Mouse (Mus musculus) urinary bladder, postnatal 10 days (tissue): ENCODE data around the gene Plcb3.

ENCODE experiments used
- DNase-seq: peaks from one replicate; pipeline ENCODE4 v3.0.0; 2022; ENCODE audit warnings: low spot score

The Plcb3 gene

DNA sequence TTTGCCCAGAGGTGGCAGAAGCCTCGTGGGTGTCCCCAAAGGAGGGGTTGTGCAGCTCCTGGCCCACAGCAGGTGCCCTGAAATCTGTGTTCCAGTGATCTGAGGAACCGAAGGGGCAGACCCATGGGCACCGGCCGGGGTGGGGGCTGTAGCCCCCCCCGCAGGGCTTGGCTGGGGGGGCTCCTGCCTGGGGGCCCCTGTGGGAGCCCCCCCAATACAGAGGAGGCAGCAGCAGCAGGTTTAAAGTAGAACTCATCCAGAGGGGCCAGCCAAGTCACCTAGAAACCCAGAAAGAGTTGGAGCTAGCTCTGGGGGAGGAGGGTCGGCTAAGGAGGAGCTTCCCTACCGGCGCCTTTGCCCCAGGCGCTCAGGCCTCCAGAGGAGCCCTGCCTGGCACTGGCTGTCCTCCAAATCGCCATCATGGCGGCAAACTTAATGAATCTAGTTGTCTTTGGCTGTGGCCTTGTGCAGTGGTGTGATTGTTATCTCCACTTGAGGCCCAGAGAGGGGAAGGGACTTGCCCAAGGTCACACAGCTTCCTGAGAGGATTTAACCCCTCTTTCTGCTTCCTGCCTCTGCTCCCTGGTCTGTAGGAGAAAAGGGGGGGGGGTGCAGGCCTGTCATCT, 5.7 kb downstream of the Plcb3 start:
- DNase-seq = no peak

DNA sequence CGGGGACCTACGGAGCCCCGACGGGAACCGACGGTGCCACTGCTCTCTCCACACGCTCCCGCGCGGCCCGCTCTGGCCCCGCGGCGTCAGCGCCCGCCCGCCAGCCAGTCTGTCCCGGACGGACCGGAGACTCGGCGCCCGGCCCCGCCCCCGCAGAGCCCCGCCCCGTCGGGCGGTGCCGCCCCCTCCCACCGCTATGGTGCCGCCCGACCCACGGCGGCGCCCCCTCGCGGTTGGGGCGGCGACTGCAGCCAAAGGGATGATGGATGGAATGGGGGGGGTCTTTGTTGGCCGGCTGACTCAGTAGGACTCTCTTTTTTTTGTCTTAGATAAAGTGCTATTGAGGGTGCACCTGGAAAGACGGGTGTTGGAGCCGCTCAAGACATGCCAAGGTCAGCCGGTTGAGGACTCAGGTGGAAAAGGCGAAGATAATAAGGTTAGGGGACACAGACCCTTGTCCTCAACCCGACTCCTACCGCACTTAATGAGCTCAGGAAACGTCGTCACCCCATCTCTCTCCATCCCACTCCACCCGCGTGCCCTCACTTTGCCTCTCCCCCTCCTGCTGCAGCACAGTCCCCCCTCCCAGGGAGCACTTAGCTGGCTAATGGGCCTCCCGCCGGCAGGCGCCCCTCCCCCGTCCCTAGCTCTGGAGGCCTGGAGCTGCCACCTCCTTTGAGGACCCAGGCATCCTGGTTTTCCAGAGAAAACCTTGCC, 6.4 kb downstream of the Plcb3 start:
- DNase-seq = no peak

DNA sequence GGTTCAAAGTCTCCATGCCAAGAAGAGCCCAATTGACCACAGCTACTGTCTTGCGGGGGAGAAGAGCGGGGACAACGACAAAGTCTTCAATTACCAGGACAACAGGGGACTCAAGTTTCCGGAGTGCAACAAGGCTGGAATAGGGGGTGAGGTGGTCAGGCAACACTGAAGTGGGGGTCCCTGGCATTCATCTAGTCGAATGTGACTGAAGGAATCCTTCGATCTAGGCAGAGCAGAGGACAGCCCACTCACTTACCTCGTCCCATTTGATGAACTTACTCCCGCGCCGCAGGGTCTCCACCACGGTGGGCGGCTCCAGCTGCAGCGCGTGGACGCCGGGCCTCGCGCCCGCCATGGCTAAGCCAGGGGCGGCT, 7.0 kb downstream of the Plcb3 start:
- DNase-seq = no peak

DNA sequence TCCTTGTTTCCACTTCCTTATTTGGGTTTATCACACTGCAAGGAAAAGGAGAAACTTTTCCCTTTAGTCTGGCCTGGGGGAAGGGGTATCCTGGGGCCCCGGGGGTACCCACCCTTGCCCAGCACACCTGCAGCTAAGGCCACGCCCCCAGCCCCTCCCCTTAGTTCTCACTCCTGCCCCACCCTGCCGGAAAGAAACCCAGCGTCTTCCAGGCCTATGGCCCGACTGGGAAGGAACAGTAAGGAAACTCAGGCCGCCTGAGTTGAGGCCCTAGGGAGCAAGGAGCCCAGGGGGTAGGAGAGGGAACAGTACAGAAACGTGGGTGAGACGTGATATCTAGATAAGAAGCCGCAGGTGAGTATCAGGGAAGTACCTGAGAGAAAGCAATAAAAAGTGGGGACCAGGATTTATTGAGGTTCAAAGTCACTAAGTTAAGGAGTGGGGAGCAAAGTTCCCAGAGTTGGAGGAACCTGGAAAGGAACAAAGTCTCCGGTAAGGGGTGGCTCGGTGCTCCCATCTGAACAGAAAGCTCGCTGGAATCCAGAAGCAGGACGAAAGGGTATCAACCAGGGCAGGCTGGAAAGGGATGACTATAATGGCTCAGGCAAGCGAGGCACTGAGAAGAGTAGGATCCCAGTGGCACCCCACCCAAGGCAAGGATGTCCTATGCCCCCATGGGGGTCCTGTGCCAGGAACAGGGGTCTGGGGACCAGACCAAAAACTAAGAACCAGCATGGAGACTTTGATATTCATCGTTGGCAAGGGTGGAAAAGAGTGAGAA, 7.6 kb downstream of the Plcb3 start:
- no peak for DNase-seq

DNA sequence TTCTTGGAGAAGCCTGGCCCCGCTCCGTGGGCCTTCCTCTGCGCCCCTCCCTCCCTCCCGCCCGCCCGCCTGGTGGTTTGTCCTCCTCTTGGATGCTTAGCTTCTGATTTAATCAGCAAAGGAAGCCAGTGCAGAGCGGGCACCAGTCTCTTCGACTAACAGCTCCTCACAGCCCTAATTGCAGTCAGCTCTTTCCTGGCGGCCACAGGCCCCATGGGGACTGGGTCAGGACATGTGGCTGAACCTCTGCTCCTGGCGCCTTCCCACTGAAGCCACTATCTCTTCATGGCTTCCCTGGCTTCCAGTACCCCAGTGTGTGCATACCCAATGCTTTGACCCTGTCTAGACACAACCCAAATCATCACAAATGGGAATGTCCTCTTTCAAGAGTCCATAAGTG, 19.8 kb downstream of the Plcb3 start:
- no peak for DNase-seq

DNA sequence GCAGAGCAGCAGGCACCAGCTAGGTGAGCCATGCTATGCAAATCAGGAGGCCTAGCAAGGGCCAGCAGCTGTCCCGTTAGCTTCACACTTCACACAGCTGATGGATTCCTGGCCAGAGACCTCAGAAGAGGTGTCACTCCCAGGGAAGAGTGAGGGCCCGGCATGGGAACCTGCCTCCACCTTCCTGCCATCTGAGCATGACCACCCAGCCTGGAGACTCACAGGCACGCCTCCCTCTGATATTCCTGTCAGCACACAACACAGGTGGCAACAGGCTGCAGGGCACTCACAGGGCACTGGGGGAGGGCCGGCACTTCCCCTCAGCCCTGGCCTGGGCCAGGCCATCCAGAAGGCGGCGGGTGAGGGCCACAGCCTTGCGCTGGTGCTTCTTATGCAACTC, 20.8 kb downstream of the Plcb3 start:
- no peak for DNase-seq

DNA sequence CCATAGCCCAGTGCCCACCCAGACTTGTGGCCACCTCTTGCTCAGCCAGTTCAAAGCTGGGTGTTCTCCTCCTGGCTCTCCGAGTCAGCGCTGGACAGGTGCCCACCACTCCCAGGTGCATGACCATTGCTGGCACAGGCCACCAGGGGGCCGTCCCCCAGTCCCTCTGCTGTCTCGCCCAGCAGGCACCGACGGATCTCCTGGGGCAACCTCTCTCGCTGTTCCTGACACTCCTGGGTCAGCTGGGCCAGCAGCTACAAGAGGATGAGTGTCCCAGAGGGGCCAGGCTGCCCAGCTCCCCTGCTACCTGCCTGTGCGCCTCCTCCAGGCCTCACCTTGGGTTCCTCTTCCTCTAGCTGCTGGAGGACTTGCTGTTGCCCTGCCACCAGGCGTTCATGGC, 22.2 kb downstream of the Plcb3 start:
- DNase-seq = no peak

DNA sequence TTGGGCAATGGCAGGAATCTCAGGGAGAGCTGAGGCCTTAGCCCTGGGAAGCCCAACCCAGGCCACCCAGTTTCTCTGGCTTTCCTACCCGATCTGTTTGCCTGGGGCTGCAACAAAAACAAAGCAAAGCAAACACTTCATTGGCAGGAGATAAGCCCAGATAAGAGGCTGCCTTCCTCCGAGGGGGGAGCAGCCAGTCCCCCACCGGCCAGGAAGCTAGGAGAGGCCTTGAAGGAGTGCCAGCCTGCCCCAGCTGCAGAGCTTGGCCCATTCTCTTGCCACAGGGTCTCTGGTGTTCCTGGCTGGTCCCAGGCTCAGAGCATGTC, 23.6 kb downstream of the Plcb3 start:
- DNase-seq = no peak

DNA sequence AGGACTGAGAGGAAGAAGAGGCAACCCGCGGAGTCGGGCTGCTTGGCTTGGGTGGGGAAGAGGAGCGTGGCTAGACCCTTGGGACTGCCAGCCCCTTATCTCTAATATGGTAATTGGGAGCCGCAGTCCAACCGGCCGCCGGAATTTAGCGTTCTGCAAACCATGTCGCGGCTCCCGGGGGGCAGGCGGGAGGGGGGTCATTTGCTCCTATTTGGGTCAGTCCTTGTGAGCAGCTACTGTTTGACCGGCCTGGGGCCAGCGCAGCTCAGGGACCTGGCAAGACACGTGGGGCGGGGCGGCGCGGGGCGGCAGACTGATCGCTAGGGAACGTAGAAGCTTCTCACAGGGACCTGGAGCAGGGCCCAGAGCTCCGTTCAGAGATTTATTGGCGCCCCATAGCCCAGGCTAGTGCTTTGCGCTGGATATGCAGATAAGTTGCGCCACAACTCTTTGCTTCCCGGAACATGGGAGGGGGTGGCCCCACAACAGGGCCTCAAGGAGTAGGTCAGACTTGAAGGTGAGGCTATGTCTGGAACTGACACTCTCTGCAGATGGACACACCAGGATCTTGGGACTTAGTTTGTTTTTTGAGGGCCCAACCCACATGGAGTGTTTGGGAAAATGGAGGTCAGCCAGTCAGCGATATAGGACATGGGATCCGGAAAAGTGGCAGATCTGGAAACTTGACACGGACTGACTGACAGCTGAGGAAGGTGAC, 24.1 kb downstream of the Plcb3 start:
- DNase-seq = peak; percentile 57

DNA sequence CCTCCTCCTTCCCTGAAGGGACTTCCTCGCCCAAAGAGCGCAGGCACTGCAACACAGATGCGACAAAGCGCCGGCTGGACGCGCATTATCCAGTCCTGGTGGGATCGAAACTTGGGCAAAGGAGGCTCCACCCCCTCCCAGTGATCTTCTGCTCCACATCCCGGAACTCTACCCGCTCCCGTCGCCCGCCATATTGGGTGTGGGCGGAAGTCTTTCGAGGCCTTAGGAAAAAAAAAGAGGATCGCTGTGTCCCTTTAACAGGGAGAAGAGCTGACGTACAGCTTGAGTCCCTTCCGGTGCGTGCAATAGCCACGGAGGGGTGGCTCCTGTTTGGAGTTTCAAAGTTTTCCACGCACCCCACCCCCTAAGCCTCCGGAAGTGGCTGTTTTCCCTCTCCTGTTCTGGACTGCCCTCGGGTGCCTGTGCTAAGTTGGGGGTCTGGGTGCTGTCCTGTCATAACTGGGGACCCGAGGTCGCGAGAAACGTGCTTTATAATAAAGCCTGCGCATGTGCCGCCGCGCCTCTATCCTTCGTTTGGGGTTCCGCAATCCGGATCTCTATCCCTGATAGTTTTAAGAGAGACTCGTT, 24.8 kb downstream of the Plcb3 start:
- DNase-seq = peak; percentile 70

DNA sequence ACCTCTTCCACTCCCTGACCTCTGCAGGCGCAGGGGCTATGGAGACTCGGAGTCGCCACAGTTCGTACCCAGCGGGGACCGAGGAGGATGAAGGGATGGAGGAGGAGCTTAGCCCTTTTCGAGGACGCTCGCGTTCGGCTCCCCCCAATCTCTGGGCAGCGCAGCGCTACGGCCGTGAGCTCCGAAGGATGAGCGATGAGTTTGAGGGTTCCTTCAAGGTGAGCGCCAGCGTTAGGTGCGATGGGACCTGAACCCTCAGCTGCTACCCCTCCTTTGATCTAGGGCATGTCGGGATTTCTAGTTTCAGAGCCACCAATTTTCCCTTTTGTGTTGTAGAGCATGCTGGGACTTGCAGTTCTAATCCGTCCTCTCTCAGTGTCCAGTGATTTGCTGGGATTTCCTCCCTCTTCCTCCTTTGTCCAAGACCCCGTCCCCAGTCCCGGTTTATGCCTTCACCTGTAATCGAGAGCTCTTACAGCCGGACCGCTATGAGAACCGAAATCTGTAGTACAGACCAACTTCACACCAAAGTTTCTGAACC, 25.6 kb downstream of the Plcb3 start:
- DNase-seq = no peak

DNA sequence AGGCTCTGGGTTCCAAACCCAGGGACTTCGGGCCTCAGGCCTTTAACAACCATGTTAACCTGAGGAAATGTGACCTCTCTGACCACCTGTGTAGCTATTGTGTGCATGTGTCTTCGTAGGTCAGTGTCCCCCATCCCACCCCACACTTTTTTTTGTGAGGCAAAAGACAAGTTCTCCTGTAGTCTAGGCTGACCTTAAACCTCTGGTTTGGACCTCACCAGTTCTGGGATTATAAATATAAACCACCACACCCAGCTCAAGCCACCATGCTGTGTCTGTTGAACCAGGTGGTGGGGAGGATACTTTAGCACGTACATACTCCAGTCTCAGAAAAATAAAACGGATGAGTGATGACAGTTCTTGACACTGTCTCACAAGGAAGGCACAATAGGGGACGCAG, 26.3 kb downstream of the Plcb3 start:
- no peak for DNase-seq

DNA sequence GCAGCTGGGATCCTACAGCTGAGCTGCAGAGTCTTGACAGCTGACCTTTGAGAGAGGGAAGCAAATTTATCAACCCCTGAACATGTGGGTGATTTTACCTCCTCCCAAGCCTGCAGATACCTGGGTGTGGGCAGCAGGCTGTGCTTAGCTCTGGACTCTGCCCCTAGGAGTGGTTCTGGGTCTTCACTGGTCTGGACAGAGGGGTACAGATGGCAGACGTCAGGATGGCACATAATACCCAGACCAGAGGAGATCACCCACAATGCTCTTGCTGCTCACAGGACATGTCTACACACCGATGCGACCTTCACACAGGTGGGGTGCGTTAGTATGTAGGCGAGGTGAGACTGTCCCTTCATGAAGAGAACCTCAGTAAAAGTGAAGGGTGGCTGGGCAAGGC, 26.7 kb downstream of the Plcb3 start:
- no peak for DNase-seq

DNA sequence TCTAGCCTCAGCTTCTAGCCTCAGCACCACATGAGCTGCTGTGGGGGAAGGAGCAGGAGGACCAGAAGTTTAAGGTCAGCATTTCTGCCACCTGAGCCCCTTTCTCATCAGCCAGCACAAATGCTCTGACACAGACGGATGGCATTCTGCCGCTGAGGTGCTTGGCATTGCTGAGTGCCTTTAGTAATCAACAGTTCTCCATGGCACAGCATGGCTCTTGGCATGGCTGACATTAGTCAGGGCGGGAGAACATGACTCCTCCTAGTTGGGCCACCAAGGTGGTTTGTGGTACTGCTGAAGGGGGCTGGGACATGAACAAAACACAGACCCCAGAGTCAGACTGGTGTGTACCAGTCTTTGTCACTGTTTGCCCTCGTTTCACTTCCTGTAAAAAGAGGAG, 28.1 kb downstream of the Plcb3 start:
- no peak for DNase-seq

DNA sequence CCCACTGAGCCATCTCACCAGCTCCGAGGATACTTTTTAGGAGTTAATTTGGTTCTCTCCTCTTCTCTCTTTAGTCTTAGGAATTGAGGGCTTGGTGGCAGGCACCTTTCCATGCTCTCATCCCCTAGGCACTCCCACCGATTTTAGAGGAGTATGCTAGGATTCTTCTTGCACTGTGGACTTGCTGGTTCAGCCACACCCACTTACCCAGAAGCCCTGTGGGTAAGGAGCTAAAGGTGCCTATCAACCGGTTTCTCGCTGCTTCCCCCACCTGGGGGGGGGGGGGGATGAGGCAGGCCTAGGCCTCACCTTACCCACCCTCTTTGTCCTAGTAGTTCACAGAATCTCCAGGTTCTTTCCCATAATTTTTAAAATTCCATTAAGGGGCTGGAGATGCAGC, 28.5 kb downstream of the Plcb3 start:
- no peak for DNase-seq

DNA sequence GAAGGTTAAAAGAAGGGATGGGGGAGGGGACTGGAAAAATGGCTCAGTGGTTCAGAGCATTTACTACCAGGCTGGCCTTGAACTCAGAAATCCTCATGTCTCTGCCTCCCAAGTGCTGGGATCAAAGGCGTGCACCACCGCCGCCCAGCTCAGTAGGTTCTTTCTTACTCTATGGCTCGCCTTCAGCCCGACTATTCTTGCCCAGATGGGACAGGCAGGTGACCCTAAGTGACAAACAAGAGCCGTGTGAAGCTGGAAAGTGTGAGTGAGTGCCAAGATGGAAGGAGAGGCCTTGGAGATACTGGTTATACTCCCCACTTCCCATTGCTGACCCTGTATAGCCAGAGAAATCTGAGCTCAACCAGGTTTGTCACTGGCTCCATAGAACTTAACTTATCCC, 32.6 kb downstream of the Plcb3 start:
- DNase-seq = no peak

DNA sequence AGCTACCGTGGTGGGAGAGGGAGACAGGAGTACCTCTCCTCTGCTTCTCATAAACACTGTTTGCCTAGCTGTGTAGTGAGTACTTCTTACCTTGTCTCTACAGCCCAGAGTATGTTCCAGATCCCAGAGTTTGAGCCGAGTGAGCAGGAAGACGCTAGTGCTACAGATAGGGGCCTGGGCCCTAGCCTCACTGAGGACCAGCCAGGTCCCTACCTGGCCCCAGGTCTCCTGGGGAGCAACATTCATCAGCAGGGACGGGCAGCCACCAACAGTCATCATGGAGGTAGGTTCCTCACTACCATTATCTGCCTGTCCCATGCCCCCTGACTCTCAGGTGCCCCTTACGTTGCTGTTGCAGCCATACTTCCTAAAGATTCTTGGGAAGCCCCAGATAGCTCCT, 33.5 kb downstream of the Plcb3 start:
- DNase-seq = no peak

DNA sequence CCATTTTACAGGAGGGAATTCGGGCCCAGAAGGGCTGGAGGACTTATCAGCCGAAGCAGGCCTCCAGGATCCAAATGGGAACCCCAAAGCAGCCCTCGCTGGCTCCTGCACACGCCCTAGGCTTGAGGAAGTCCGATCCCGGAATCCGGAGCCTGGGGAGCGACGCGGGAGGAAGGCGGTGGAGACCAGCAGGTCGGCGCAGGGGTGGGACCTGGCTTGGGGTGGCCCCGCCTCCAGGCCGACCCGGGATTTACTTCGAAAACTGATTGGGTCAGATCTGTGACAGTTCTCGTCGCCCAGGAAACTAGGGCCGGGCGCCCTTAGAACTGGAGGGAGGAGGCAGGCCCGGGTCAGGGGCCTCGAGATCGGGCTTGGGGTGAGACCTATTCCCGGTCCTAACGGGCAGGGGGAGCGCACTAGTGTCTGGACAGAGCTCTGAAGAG, 34.0 kb downstream of the Plcb3 start, which contains the start of gene Gpr137:
Gene Gpr137, minus strand, starts transcription at position 232 of the 443 bp plus-strand sequence.
- DNase-seq = peak; percentile 75

DNA sequence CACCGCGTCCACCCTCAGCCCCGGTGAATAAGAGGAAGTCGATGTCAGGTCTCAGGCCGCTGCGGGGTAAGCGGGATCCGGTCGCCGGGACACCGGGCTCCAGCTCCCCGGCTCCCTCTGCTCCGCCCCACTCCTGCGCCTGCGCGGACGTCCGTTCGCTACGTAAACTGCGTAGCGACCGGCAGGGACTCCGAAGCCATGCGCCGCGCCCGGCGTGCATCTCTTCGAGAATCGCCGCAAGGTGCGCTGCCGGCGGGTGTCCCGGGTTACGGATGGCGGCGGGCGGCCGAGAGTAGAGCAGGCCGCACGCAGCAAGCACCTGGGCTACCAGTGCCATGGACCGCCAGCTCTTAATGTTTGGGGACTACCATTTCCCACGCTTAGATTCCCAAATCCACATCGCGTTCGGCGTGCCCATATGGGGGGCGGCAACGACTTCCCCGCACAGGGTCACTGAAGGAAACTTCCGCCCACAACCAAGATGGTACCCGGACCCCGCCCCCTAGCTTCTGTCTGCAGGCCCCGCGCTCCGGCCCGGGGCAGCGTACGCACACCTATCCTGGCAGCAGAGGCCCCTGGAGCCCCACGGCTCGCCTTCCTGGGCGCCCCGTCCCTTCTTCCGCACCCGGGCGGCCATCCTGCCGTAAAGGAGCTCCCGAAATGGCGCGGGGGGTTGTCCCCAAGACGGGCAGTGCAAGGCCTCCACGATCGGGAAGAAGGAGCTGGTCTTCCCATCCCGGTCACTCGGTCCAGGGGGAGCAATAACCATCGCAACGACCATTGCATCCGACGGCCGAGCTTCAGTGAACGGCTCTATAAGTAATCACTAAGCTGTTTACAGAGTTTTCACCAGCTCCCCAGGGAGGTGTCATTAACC, 34.7 kb downstream of the Plcb3 start, which contains the start of gene Bad:
Gene Bad, plus strand, starts transcription at position 490 of the 877 bp plus-strand sequence.
- DNase-seq = peak; percentile 79

DNA sequence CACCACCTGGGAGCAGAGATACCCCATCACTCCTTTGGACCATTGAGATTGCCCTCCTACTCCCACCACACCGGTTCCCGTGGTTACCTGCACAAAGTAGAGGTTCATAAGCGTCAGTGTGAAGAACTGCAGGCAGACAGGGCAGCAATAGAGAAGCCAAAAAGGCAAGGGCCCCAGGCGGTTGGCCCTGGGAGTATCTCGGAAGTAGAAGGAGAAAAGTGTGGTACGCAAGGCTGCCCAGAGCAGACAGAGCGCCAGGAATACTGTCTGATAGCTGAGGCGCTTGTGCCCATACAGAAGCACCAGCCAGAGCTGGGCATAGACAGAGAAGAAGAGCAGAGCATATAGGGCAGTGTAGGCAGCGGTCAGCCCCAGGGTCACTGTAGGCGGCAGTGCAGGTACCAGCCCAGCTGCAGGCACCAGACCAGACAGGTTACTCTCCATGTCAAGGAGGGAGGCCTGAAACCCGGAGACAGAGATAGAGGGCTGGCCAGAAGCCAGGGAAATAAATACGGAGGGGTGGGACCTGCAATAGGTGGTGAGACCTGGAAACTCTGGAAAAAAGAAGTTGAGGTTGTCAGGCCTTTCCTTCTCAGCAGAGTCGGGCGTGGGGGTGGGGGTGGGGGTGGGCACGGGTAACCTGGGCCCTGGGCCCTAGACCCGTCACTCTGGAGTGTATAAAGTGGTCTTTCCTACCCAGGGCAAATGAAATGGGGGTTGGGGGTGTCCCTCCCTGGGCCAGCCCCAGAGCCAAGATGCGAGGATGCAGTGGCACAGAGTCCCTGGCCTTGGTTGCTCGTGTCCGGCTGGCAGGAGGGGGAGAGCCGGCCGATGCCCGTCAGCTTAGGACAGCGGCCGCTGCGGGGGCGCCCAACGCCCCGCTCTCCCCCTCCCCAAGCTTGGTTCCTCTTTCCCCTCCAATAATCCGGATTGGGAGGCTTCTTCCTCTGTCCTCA, 35.6 kb downstream of the Plcb3 start:
- DNase-seq = no peak
